Mouse (Mus musculus): ENCODE measurements around the gene Zbtb8os.

Gene Zbtb8os

GRCm38 (mm10) chr4:129335216-129336074, at the start of gene Zbtb8os, which contains the start of gene Rbbp4:
Gene Zbtb8os (plus strand): TSS chr4:129335695.
Gene Rbbp4 (minus strand): TSS chr4:129335370.
- CTCF ChIA-PET, result no interaction called here

GRCm38 (mm10) chr4:129286001-129286682, 49.4 kb upstream of the Zbtb8os start:
- CTCF ChIA-PET, result no interaction called here

GRCm38 (mm10) chr4:129286683-129287471, 48.6 kb upstream of the Zbtb8os start:
- CTCF ChIA-PET, result no interaction called here

DNA sequence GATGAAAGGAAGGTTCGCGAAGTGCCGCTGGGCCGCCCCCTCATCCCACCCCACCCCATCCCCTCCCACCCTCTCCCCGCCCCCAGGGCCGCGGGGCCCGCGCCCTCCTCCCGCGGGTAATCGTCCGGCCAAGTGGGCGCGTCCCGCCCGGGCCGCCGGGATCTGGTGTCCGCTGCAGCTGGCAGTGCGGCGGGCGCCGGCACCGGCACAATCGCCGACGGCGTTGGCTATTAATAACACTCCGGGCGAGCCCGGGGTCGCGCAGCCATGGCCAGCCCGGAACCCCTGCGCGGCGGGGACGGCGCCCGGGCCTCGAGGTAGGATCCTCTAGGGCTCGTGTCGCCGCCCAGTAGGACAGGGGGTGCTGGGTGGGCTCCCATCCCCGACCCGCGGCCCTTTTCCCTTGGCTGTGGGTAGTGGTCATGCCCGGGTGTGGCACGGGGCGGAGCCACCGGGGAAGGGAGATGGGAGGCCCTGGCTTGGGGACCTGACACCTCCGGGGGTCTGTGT, 48.0 kb upstream of the Zbtb8os start, which contains the start of gene Sync:
Gene Sync (plus strand): TSS at position 146 of the 510 bp plus-strand sequence.
- CTCF ChIA-PET, result no interaction called here

DNA sequence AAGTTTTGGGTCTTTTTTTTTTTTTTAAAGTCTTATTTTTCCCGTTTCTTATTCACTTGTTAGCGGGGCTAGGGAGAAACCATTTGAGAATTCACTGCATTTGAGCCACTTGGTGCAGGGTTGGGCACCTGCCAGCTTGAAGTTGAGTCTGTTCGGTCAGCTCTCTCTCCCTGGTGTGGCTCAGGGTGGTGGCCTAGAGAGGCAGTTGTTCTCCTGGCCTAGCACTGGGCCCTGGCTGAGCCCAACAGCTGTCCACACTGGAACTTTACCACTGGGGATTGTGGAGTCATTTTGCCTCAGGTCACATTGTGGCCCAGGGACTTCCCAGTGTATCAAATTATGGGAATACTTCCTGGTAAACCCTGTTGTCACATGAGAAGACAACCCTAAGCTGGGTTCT, 47.4 kb upstream of the Zbtb8os start:
- CTCF ChIA-PET, result no interaction called here

DNA sequence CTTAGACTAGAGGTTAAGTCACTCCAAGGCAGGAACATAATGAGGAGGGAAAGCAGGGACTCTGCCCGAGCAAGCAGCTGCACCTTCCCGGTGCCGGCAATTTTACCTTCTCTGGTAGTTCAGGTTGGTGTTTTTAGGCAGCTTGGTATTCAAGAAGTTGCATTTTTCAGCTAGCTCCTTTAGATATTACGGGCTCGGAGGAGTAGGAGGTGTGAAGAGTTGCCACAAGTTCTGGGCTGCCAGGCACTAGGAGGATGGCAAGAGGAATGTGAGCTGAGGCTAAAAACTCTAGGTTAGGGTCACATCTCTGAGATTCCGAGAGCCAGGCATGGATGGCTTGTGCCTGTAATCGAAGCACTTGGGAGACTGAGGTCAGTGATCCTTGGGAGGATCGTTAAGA, 45.8 kb upstream of the Zbtb8os start:
- CTCF ChIA-PET, result interaction anchor here (0.6 kb wide), 1 partner anchor 55 kb away, joined by 4 read pairs; no protein-coding TSS in a partner anchor

GRCm38 (mm10) chr4:129292831-129293230, 42.7 kb upstream of the Zbtb8os start:
- CTCF ChIA-PET, result no interaction called here

GRCm38 (mm10) chr4:129293702-129294101, 41.8 kb upstream of the Zbtb8os start:
- CTCF ChIA-PET, result no interaction called here

DNA sequence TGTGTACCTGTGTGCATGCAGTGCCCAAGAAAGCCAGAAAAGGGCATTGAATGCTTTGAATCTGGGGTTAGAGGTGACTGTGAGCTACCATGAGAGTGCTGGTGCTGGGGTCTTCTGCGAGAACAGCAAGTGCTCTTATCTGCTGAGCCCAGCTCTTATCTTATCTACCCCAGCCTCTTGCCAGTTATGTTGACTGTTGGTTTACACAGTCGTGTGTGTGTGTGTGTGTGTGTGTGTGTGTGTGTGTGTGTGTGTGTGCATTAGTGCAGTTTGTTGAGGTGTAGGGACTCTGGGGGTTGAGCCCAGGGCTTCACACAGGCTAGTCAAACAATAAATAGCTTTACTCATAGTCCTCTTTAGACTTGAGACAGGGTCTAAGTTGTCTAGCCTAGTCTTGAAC, 40.3 kb upstream of the Zbtb8os start:
- CTCF ChIA-PET, result interaction anchor here (0.6 kb wide), 1 partner anchor 316 kb away, joined by 3 read pairs; no protein-coding TSS in a partner anchor

- CTCF ChIA-PET, result no interaction called here
These were observed 39.4 kb upstream of the Zbtb8os start for GRCm38 (mm10) chr4:129296066-129296465.

- CTCF ChIA-PET, result no interaction called here
These were observed 37.8 kb upstream of the Zbtb8os start for GRCm38 (mm10) chr4:129297724-129298123.

DNA sequence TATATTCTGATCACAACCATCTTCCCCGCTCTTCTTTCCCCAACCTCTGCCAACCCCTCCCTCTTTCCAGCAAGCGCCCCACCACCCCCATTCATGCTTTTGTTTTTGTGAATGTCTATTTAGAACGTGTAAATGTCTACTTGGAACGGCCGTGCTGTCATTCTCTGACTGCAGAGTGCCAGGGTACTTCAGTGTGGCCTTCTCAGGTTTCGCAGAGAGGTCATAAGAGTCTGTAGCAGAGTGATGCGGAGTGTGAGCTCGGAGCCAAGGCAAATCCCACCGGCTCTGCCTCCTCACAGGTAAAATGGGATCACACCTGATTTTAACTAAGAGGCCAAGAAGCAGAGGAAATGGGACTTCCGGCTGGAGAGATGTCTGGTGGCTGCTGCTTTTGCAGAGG, 36.4 kb upstream of the Zbtb8os start:
- CTCF ChIA-PET, result no interaction called here

DNA sequence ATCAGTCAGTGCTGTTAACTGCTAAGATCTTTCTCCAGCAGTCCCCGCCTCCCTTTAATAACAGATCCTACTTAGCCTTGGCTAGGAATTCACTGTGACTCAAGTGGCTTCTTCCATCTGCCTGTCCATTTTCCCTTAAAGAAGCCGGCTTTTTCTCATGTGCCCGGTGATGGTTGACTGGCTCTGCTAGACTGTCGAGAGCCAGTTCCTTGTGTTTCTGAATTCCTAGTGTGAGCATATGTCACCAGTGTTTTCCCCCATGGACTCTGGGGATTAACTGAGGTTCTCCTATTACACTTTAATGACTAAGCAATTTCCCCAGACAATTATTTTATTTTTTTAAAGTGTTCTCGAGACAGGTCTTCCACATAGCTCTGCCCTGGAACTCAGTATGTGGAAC, 32.1 kb upstream of the Zbtb8os start:
- CTCF ChIA-PET, result no interaction called here

DNA sequence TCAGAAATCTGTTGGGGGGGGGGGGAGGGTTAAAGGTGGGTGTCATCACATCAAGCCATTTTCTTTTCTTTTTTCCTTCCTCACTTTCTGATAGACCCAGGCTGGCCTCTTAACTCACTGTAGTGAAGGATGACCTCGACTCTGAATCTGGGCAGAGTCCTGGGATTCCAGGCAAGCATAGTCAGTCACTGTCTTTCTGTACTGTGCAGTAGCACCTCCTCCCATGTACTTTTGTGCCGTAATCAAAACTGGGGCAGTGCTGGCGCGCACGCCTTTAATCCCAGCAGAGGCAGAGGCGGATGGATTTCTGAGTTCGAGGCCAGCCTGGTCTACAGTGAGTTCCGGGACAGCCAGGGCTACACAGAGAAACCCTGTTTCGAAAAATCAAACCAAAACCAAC, 31.7 kb upstream of the Zbtb8os start:
- CTCF ChIA-PET, result no interaction called here

DNA sequence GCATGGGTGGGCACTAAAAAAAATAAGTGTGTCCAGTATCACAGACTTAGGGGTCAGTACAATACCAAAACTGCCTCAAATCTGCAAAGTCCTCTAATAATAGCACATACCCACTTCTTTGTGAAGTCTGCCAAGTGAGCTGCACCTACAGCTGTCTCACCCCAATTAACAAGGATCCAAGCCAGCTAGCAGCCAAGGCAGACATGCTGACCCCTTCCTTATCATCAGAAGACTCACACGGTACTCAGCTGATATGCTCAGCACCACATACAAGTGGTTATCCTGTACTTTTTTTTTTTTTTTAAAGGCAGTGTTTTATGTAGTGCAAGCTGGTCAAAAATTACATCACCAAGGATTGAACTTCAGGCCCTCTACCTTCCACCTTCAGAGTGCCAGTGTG, 31.2 kb upstream of the Zbtb8os start:
- CTCF ChIA-PET, result no interaction called here

- CTCF ChIA-PET, result interaction anchor here (0.7 kb wide), 1 partner anchor 32 kb away, joined by 3 read pairs; no protein-coding TSS in a partner anchor
These were observed 27.6 kb upstream of the Zbtb8os start for GRCm38 (mm10) chr4:129307936-129308335.

GRCm38 (mm10) chr4:129313886-129314285, 21.6 kb upstream of the Zbtb8os start:
- CTCF ChIA-PET, result no interaction called here

GRCm38 (mm10) chr4:129320876-129321275, 14.6 kb upstream of the Zbtb8os start:
- CTCF ChIA-PET, result interaction anchor here (0.6 kb wide), 1 partner anchor 515 kb away, joined by 4 read pairs; no protein-coding TSS in a partner anchor

DNA sequence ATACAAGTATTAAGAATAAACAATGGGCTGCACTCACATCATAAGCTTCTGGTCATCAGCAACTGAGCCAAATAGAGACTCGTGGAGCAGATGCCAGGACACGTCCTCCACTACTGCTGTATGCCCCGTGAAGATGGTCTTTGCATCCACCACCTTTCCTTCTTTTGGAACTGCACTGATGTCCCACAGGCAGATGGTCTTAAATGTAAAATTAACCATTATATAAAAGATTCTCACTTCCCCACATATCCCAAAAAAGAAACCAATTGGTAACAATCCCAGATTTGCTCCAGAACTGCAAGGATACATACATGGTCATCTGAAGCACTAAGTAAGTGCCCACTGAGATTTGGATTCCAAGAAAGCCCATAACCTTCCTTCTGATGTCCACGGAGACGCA, 13.5 kb upstream of the Zbtb8os start:
- CTCF ChIA-PET, result no interaction called here

GRCm38 (mm10) chr4:129323491-129323890, 12.0 kb upstream of the Zbtb8os start:
- CTCF ChIA-PET, result interaction anchor here (0.7 kb wide), 1 partner anchor 33 kb away, joined by 9 read pairs; no protein-coding TSS in a partner anchor

DNA sequence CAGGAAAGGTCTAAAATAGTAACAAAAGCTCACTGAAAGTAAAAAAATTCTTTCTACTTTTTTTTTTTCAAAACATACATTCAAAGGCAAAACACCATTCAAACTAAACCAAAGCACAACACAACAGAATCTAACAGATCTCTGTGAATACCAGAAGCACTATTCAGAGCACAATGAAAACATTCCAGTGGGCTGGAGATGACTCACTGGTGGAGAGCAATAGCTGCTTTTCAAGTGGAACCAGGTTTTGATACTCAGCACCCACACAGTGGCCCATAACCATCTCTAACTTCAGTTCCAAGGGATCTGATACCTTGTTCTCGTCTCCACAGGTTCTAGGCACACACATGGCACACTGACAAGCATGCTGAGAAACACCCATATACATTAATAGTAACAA, 10.7 kb upstream of the Zbtb8os start:
- CTCF ChIA-PET, result interaction anchor here (0.6 kb wide), 1 partner anchor 10 kb away, joined by 7 read pairs; no protein-coding TSS in a partner anchor

DNA sequence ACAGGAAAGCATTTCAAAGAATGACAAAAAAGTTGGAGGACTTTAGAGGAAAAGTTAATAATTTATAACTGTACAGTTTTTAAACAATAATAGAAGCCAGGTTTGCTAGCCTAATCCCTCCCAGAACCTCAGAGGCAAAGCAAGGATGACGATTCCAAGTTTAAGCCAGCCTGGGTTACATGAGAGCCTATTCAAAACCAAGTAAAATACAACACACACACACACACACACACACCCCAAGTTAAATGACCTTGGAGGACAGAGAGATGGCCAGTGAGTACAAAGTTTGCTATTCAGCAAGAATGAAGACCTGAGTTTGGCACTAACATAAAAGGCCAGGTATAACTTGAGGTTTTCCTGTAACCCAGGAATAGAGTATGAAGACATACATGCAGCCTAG, 9.3 kb upstream of the Zbtb8os start:
- CTCF ChIA-PET, result no interaction called here

Measured in spleen, embryonic (tissue).